Mouse (Mus musculus) gastrocnemius, postnatal 36 days (tissue): ENCODE measurements at regions not wholly inside any gene's neighbourhood (a gene's known extent, or its start where the extent isn't known, plus 50 kb on each side); places are given as distances from the start of the nearest gene placed in this dataset.
"Not testable (repeated sequence)": the region's sequence is repeated elsewhere in the genome, so short reads cannot be mapped to it uniquely, and the experiment has no call there.

Source experiments
- DNase-seq, 2 experiments: peaks; one replicate each; pipeline ENCODE4 v3.0.0; 2022
- intact Hi-C: fragments of 180-260 bp; cut with DNase I; formaldehyde crosslinking; loops from one replicate; pipeline ENCODE4 v1.15.1; 2025

GRCm38 (mm10) chr17:31732176-31732880 is 54.7 kb downstream of the Cryaa start:
- no peak for DNase-seq
- intact Hi-C loops: no loop called here

DNA sequence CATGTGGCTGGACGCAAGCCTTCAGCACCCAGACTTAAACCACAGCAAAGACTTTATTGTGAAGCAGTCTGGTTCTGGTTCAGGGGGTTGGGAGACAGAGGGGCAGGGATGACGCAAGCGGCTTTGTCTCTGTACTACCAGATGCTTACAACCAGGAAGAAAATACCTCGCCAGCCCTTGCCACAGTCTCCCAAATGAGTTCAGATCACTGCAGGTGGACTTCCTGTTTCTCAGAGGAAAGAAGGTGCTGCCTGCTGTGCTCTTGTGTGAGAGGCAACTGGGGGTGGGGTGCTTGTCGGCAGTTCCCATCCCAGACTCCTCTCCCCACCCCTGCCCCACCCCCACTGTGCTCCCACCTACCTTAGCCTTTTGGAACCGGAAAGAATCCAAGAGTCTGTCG is 56.9 kb downstream of the Cryaa start:
- intact Hi-C loops: no loop called here
- no peak for DNase-seq

- intact Hi-C loops: no loop called here
- DNase-seq: no peak
These were observed 59.1 kb downstream of the Cryaa start for GRCm38 (mm10) chr17:31736716-31737115.

- no peak for DNase-seq
These were observed 60.6 kb downstream of the Cryaa start for GRCm38 (mm10) chr17:31738249-31738648.

GRCm38 (mm10) chr17:31739586-31739985 is 62.0 kb downstream of the Cryaa start:
- intact Hi-C loops: no loop called here
- no peak for DNase-seq

More at GRCm38 (mm10) chr17:31738249-31738648, 60.6 kb downstream of the Cryaa start:
- intact Hi-C loops: no loop called here

DNA sequence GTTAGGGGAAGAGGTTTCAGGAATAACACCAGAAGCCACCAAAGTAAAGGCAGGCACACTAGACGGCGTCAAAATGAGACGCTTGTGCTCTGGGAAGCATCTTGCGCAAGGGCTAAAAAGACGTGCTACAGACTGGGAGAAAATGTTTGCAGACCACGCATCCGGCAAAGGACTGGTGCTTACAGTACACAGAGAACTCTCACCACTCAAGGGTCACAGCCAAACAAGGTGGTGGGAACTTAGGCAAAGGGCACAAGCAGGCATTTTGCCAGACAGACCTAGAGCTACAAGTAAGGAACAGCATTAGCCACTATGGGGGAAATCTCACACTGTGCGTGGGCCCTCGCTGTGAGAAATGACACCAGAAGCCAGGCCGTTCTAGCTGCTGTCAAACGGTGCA is 62.5 kb downstream of the Cryaa start:
- intact Hi-C loops: no loop called here

DNA sequence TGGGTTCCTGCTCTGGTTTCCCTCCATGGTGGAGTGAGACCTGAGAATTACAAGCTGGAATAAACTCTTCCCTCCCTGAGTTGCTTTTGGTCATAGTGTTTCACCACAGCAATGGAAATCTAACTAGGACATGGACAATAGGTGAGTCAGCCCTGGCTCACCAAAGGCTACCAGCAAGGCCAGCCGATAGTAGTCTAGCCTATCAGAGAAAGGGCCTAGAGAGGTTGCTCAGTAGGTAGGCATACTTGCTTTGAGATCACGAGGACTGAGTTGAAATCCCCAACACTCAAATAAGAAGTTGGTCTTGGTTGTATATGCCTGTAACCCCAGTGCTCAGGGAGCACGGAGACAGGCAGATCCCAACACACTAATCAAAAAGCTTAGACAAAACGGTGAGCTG is 66.0 kb downstream of the Cryaa start:
- DNase-seq: no peak
- intact Hi-C loops: no loop called here

More for the DNA sequence above, 62.5 kb downstream of the Cryaa start:
- DNase-seq: no peak

DNA sequence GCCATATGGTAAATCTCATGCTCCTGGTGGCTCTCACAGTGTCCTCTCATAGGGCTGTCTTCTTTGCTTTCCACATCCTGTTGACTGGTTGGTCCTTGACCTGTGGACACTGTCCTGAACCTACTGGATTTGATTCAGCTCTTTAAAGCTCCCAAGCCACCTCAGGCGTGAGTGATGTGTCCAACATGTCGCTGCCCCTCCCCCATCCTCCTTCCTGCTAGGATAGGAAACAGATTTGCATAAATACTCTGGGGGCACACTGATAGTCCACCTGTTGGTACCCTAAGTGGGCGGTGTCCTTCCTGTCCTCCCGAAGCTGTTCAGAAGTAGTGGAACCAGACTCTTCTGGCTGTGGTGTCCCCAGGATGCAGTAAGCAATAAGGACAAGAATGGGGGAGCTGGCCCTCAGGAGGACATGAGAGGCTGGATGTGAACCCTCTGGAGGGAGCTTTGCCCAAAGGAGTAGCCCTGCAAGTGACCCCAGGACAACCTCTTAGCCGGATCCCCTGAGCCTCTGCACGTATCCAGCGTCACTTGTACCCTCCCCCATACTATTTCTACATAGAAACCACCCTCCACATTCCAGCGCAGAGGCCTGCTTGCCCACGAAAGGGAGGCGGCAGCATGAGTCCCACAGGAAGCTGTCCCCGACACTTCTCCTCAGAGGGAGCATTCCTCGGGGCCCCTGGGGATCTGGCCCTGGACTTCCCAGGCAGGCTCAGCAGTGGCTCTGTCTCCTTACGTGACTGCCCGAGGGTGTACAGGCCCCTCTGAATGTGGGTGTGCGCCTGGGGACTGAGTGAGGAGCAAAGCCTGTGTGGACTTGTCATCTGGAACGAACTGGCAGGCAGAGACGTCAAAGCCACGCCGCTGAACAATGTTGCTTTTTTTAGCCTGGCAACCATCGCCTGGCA is 68.8 kb downstream of the Cryaa start:
- intact Hi-C loops: no loop called here
- DNase-seq: peak in 1 of 2 experiments; percentile 34

GRCm38 (mm10) chr17:31747563-31747962 is 70.0 kb downstream of the Cryaa start:
- intact Hi-C loops: no loop called here

GRCm38 (mm10) chr17:31748158-31748557 is 70.6 kb downstream of the Cryaa start:
- intact Hi-C loops: no loop called here
- DNase-seq: no peak

More at GRCm38 (mm10) chr17:31747563-31747962, 70.0 kb downstream of the Cryaa start:
- DNase-seq: no peak

GRCm38 (mm10) chr17:31748971-31749370 is 71.4 kb downstream of the Cryaa start:
- DNase-seq: no peak
- intact Hi-C loops: no loop called here

DNA sequence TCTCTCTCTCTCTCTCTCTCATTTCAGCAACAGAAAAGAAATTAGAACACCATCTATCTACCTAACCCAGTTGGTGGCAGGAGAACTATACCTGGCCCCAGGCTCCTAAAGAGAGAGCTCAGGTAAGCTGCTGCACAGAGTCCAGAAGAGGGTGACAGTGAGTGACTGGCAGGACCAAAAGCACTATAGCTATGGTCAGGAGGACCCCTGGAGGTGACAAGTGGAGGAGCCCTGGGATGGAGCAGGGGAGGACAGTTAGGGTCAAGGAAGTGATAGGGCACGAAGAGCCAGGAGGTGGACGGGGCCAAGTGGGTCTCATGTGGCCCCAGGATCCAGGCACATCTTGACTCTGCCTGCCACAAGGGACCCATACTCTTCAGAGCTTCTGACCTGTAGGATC is 73.7 kb downstream of the Cryaa start:
- no peak for DNase-seq
- intact Hi-C loops: loop anchor here (2.0 kb wide), 1 partner anchor 58 kb away; no protein-coding TSS in a partner anchor

DNA sequence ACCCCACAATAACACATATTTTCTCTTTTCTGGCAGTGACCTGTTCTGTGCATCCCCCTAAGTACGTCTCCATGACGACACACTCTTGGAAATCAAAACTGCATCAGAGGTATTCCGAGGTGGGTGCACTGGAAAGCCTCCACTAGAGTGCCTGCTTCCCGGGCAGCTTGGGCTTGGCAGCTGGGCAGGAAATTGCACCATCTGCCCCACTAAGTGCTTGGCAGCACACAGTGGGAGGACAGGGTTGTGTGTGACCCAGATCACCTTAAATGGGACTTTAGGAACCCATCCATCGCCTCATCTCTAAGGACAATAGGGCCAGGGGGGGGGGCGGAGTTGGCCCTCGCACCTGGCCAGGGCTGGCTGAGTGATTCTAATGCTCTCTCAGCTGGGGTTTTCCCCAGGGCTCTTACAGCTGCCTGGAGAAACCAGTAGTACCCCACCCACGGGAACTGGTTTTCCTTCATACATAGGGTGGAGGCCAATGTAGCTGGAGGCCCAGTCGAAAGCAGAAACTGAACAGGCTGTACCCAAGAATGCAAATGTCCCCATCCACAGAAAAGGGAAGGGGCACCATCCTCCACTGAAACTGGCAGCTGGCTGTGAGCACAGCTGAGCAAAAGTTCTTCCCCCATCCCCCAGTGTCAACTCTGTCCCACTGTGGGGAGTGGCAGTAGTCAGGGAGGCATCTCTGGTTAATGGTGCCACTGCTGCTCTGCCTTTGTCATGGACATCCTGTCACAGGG is 75.7 kb downstream of the Cryaa start:
- DNase-seq: no peak
- intact Hi-C loops: no loop called here

GRCm38 (mm10) chr17:31753859-31754229 is 76.2 kb downstream of the Cryaa start:
- intact Hi-C loops: no loop called here
- DNase-seq: no peak

DNA sequence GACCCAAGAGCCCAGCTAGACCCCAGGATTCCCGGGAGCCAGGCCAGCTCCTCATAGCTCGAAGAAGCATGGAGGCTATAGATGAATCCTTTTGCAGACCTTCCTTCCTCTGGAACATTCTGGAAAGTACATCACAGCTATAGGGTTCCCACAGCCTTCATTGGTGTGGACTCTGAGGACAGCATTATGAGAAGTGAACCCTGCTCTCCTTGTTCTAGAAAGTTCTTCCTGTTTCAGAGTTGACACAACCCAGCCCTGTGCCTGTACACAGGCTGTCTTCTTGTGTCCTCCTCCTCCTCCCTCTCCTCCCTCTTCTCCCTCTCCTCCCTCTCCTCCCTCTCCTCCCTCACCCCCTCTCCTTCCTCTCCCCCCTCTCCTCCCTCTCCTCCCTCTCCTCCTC is 82.9 kb downstream of the Cryaa start:
- intact Hi-C loops: loop anchor here (10.0 kb wide), 1 partner anchor 264 kb away; no protein-coding TSS in a partner anchor
- DNase-seq: no peak

DNA sequence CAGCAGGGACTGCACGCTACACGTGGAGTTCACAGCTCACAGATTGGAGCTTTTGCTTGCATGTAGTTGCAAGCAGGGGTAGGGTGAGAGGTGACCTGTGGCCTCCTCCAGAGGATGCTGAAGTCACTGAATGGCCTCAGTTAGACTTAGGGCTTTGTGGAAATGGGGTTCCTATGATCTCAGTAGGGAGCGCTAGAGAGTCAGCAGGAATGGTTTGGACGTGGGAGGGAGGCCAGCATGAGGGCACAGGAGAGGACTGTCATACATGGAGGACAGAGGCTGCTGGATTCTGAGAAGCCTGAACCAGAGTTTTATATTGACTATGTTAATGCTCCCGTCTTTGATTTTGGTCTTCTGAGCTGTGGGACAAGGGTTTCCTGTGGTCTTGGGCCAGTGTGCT is 85.5 kb downstream of the Cryaa start:
- DNase-seq: no peak
- intact Hi-C loops: loop anchor here (10.0 kb wide), 1 partner anchor 262 kb away; no protein-coding TSS in a partner anchor

DNA sequence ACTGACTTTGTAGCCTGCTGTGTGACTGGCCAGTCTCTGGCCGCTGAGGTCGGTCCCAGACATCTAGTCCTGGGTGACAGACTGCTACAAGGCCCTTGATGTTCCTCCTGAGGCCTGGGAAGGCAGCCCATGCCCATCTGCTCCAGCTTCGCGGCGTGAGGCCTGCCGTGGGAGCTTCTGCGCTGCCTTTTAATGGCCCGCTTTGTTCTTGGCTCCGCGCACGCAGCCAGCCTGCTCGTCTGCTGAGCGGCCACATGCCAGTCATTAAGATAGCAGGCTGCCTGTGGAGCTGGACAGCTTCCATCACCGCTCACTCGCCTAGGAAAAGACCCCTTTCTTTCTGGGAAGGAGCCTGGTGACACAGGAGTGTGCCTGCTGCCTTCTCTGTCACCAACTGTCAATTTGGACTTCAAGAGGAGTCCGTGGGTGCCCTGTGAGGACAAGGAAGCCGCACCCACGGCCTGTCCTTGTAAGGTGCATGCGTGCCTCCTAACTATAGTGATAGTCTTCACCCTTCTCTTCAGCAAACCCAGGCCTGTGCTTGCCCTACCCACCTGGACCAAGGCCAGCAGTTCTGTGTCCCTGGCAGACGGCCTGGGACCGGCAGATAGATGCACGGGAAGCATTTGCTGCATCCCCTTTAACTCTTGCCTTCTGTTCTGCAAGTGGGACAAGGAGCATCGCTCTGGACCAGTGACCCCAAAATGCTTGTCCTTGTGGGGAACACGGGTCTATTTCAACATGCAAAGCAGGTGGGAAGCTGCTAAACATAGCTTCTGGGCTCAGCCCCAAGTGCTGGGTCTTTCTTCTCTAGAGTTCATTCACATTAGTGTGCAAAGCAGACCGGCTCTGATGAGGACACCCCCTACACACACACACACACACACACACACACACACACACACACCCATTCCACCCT is 88.6 kb downstream of the Sik1 start:
- intact Hi-C loops: loop anchor here (10.0 kb wide), 1 partner anchor 258 kb away; no protein-coding TSS in a partner anchor
- peak; percentile 40 to 46 for DNase-seq

DNA sequence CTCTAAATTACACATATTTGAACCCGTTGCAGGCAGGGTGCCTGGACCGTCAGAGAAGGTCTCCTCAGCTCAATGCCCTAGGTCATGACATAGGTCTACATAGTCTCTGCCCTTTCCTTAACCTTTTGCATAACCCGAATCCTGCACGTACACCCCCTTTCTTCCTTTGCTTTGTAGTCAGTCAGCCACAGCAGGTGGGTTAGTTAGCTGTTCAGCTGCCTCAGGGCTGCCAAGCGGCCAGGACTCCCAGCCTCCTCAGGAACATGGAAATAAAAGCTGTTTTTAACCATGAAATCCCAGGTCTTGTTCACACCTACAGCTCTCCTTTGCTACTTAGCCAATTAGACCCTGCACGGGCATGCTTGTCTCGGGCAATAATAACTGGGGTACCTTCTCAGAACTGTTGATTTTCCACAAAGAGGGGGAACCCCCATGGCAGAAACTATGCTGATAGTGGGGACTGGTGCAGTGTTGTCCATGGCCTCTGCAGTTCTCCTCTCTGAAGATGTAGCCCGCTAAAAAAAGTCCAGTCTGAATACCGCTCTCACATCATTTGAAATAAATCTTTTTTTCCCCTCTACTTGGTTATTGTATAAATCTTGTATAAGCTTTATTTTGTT is 83.3 kb downstream of the Sik1 start:
- no peak for DNase-seq
- intact Hi-C loops: no loop called here

- intact Hi-C loops, DNase-seq: not testable (repeated sequence)
These were observed 81.7 kb downstream of the Sik1 start for GRCm38 (mm10) chr17:31773882-31774281.
